Mouse (Mus musculus): ENCODE measurements around the gene Rassf8.

Rassf8 gene

GRCm38 (mm10) chr6:145746132-145746849 lies at the start of gene Rassf8:
TSS of gene Rassf8 (plus strand) at chr6:145746748.
- DNase-seq (ENCODE audit: low read depth): no peak

GRCm38 (mm10) chr6:145701021-145701540 lies 45.5 kb upstream of the Rassf8 start:
- no peak for DNase-seq (ENCODE audit: low read depth)

- DNase-seq (ENCODE audit: low read depth): no peak
Observed at GRCm38 (mm10) chr6:145703667-145704066, 42.9 kb upstream of the Rassf8 start.

GRCm38 (mm10) chr6:145709956-145710720 lies 36.4 kb upstream of the Rassf8 start:
- DNase-seq (ENCODE audit: low read depth): no peak

GRCm38 (mm10) chr6:145710797-145711196 lies 35.8 kb upstream of the Rassf8 start:
- no peak for DNase-seq (ENCODE audit: low read depth)

- DNase-seq (ENCODE audit: low read depth): no peak
Observed at GRCm38 (mm10) chr6:145711320-145711719, 35.2 kb upstream of the Rassf8 start.

- DNase-seq (ENCODE audit: low read depth): no peak
Observed at GRCm38 (mm10) chr6:145713241-145714114, 33.1 kb upstream of the Rassf8 start.

- DNase-seq (ENCODE audit: low read depth): peak; percentile 66
Observed at GRCm38 (mm10) chr6:145714131-145714530, 32.4 kb upstream of the Rassf8 start.

- no peak for DNase-seq (ENCODE audit: low read depth)
Observed at GRCm38 (mm10) chr6:145722596-145722995, 24.0 kb upstream of the Rassf8 start.

- DNase-seq (ENCODE audit: low read depth): no peak
Observed at GRCm38 (mm10) chr6:145723131-145723863, 23.3 kb upstream of the Rassf8 start.

- DNase-seq (ENCODE audit: low read depth): no peak
Observed at GRCm38 (mm10) chr6:145725849-145726248, 20.7 kb upstream of the Rassf8 start.

- DNase-seq (ENCODE audit: low read depth): no peak
Observed at GRCm38 (mm10) chr6:145726986-145727385, 19.6 kb upstream of the Rassf8 start.

- DNase-seq (ENCODE audit: low read depth): no peak
Observed at GRCm38 (mm10) chr6:145732868-145733267, 13.7 kb upstream of the Rassf8 start.

GRCm38 (mm10) chr6:145733276-145733675 lies 13.3 kb upstream of the Rassf8 start:
- DNase-seq (ENCODE audit: low read depth): no peak

GRCm38 (mm10) chr6:145733911-145734310 lies 12.6 kb upstream of the Rassf8 start:
- DNase-seq (ENCODE audit: low read depth): no peak

- DNase-seq (ENCODE audit: low read depth): no peak
Observed at GRCm38 (mm10) chr6:145736099-145736498, 10.4 kb upstream of the Rassf8 start.

GRCm38 (mm10) chr6:145739231-145739630 lies 7.3 kb upstream of the Rassf8 start:
- DNase-seq (ENCODE audit: low read depth): no peak

- DNase-seq (ENCODE audit: low read depth): no peak
Observed at GRCm38 (mm10) chr6:145740011-145740410, 6.5 kb upstream of the Rassf8 start.

GRCm38 (mm10) chr6:145745291-145745690 lies 1.3 kb upstream of the Rassf8 start:
- DNase-seq (ENCODE audit: low read depth): no peak

- DNase-seq (ENCODE audit: low read depth): no peak
Observed at GRCm38 (mm10) chr6:145746921-145747670, 548 bp downstream of the Rassf8 start.
